Mouse (Mus musculus) CD8-positive naive resting alpha-beta T cell, adult 2 months (primary cell): Measurements from ENCODE around the gene Ppp1r21.

ENCODE experiments used
- DNase-seq, 2 experiments: peaks; one replicate each; pipeline ENCODE4 v3.0.0; 2022; ENCODE audit warnings: low read depth in 2 of 2, low spot score in 2 of 2

Gene Ppp1r21

GRCm38 (mm10) chr17:88609361-88609760, 79.4 kb downstream of the Ppp1r21 start:
- DNase-seq, result no peak

GRCm38 (mm10) chr17:88611057-88611456, 81.1 kb downstream of the Ppp1r21 start:
- no peak for DNase-seq

GRCm38 (mm10) chr17:88613172-88613571, 83.3 kb downstream of the Ppp1r21 start:
- no peak for DNase-seq

GRCm38 (mm10) chr17:88613721-88614120, 83.8 kb downstream of the Ppp1r21 start:
- DNase-seq, result no peak

GRCm38 (mm10) chr17:88614234-88614633, 84.3 kb downstream of the Ppp1r21 start:
- DNase-seq, result no peak

GRCm38 (mm10) chr17:88614733-88615132, 84.8 kb downstream of the Ppp1r21 start:
- no peak for DNase-seq

GRCm38 (mm10) chr17:88615492-88616155, 85.7 kb downstream of the Ppp1r21 start:
- DNase-seq, result no peak

- DNase-seq, result no peak
Observed at GRCm38 (mm10) chr17:88620935-88621334, 91.0 kb downstream of the Ppp1r21 start.

GRCm38 (mm10) chr17:88621374-88621773, 91.5 kb downstream of the Ppp1r21 start:
- no peak for DNase-seq

- DNase-seq, result no peak
Observed at GRCm38 (mm10) chr17:88622711-88623110, 92.8 kb downstream of the Ppp1r21 start.

- no peak for DNase-seq
Observed at GRCm38 (mm10) chr17:88624386-88624785, 94.5 kb downstream of the Ppp1r21 start.

- DNase-seq, result no peak
Observed at GRCm38 (mm10) chr17:88625350-88625749, 95.4 kb downstream of the Ppp1r21 start.

GRCm38 (mm10) chr17:88625931-88626330, 96.0 kb downstream of the Ppp1r21 start:
- no peak for DNase-seq

GRCm38 (mm10) chr17:88626347-88626811, 96.5 kb downstream of the Ppp1r21 start:
- DNase-seq, result no peak

- DNase-seq, result no peak
Observed at GRCm38 (mm10) chr17:88627150-88627549, 97.2 kb downstream of the Ppp1r21 start.

- DNase-seq, result no peak
Observed at GRCm38 (mm10) chr17:88628676-88629380, 98.9 kb downstream of the Ppp1r21 start.

- no peak for DNase-seq
Observed at GRCm38 (mm10) chr17:88629381-88629759, 99.5 kb downstream of the Ppp1r21 start.

GRCm38 (mm10) chr17:88629931-88630553, 100.1 kb downstream of the Ppp1r21 start:
- DNase-seq, result no peak

- DNase-seq, result no peak
Observed at GRCm38 (mm10) chr17:88630554-88630948, 100.6 kb downstream of the Ppp1r21 start.

GRCm38 (mm10) chr17:88632631-88633030, 102.7 kb downstream of the Ppp1r21 start:
- DNase-seq, result no peak

GRCm38 (mm10) chr17:88636076-88636475, 106.2 kb downstream of the Ppp1r21 start:
- DNase-seq, result no peak

GRCm38 (mm10) chr17:88636587-88636986, 106.7 kb downstream of the Ppp1r21 start:
- no peak for DNase-seq
